Mouse (Mus musculus): ENCODE data around the gene Azgp1. TPM values are rescaled to one million over a fixed set of nuclear protein-coding genes. Genes with fewer than 3 reads are reported as not detected.
A peak's percentile ranks its signal among the peaks of the same experiment; 100 is the strongest.
"Not testable (repeated sequence)": the region's sequence is repeated elsewhere in the genome, so short reads cannot be mapped to it uniquely, and the experiment has no call there.

The Azgp1 gene
- 0.08 and 0.21 TPM in 2 replicates for polyA plus RNA-seq (2012; rRNA removed)

- no peaks in the 10 kb centered on the region for H3K4me1 ChIP-seq (ENCODE audit: control insufficient read depth, insufficient read depth, low read length)
- 55% methylated on average over 4 of the region's 4 CpGs for WGBS
These were observed at the start of gene Azgp1 for GRCm38 (mm10) chr5:137981300-137981699. TSS of gene Azgp1 (plus strand) at chr5:137981520.

DNA sequence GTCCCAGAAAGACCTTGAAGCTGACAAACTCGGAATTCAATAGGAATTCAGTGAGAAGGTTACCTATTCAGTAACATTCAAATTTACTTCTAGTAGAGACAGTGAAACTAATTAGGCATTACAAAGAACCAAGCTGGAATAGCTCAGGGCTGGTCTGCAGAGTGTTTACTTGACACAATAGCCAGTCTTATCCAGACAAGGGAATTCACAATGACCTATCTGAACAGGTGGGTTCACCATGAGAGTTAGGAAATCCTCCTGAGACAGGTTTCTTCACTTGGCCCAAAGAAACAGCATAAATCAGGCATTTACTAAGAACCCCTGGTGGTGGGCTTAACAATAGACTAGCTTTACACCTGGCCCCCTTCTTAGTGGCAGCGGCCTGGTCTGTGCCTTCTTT, 47.4 kb upstream of the Azgp1 start:
- H3K4me1 ChIP-seq (ENCODE audit: control insufficient read depth, insufficient read depth, low read length); H3K27ac ChIP-seq (ENCODE audit: insufficient read depth, low read length); DNase-seq; H3K27me3 ChIP-seq (ENCODE audit: control insufficient read depth, insufficient read depth, low read length); H3K4me3 ChIP-seq (replicated peaks; ENCODE audit: insufficient read depth, low read depth, low read length): not testable (repeated sequence)
- 70% methylated on average over 2 of the region's 2 CpGs for WGBS

More at GRCm38 (mm10) chr5:137981300-137981699, at the start of gene Azgp1:
- no peak for DNase-seq
- H3K4me3 ChIP-seq (replicated peaks; ENCODE audit: insufficient read depth, low read depth, low read length), result no peak within 1 kb of the TSS
- no peaks in the 10 kb centered on the region for H3K27me3 ChIP-seq (ENCODE audit: control insufficient read depth, insufficient read depth, low read length)
- H3K27ac ChIP-seq (ENCODE audit: insufficient read depth, low read length), result no peak within 1 kb of the TSS
- TF ChIP-seq POLR2A (IDR thresholded peaks at IDR 0.05; ENCODE audit: borderline replicate concordance, insufficient read depth, low read length) (no peak), CTCF (IDR thresholded peaks at IDR 0.05; ENCODE audit: borderline replicate concordance, insufficient read depth, low read depth, low read length) (no peak)

GRCm38 (mm10) chr5:137936486-137936885, 44.8 kb upstream of the Azgp1 start:
- no peak for DNase-seq
- no peak for TF ChIP-seq POLR2A (IDR thresholded peaks at IDR 0.05; ENCODE audit: borderline replicate concordance, insufficient read depth, low read length)
- no peak for TF ChIP-seq CTCF (IDR thresholded peaks at IDR 0.05; ENCODE audit: borderline replicate concordance, insufficient read depth, low read depth, low read length)
- Histone ChIP-seq H3K4me3 (replicated peaks; ENCODE audit: insufficient read depth, low read depth, low read length) (no peak overlapping the region), H3K27ac (ENCODE audit: insufficient read depth, low read length) (no peak overlapping the region), H3K27me3 (ENCODE audit: control insufficient read depth, insufficient read depth, low read length) (no peaks in the 10 kb centered on the region), H3K4me1 (ENCODE audit: control insufficient read depth, insufficient read depth, low read length) (no peaks in the 10 kb centered on the region)
- 88% methylated on average over 2 of the region's 2 CpGs for WGBS

DNA sequence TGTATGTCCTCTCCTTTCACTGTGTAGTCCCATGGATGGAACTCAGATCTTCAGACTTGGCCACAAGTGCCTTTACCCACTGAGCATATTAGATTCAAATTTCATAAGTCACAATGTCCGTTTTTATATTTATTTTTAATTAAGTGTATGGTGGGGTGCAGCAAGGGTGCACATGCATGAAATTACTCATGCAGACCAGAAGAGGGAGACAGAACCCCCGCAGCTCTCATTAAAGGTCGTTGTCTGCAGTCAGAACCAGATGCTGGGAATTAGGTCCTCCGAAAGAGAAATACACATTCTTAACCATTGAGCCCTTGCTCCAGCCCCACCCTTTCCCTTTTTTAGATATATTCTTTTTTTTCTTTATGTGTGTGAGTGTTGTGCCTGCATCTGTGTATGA, 44.1 kb upstream of the Azgp1 start:
- no peak for TF ChIP-seq CTCF (IDR thresholded peaks at IDR 0.05; ENCODE audit: borderline replicate concordance, insufficient read depth, low read depth, low read length)
- no peak for TF ChIP-seq POLR2A (IDR thresholded peaks at IDR 0.05; ENCODE audit: borderline replicate concordance, insufficient read depth, low read length)
- Histone ChIP-seq H3K27me3 (ENCODE audit: control insufficient read depth, insufficient read depth, low read length) (no peaks in the 10 kb centered on the region), H3K4me3 (replicated peaks; ENCODE audit: insufficient read depth, low read depth, low read length) (no peak overlapping the region), H3K27ac (ENCODE audit: insufficient read depth, low read length) (no peak overlapping the region), H3K4me1 (ENCODE audit: control insufficient read depth, insufficient read depth, low read length) (no peaks in the 10 kb centered on the region)
- 65% methylated on average over 4 of the region's 4 CpGs for WGBS
- DNase-seq, result no peak

DNA sequence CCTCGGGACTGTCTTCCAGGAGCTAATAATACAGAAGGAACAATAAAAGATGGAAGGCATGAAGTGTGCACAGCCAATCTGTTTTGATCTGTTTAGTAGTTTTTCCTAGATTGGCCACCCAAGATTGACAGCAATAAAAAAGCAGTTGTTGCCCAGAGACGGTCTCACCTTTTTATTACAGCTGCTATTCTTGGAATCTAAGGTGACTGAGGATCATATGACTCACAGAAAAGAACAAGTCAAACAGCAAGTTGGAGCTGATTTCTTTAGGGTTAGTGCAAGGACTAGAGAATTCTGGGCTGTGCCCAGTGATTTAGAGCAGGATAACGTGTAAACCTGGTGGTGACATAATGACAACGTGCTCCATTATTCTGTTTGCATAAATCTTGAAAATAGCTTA, 40.4 kb upstream of the Azgp1 start:
- WGBS, result 83% methylated on average over 4 of the region's 4 CpGs
- TF ChIP-seq CTCF (IDR thresholded peaks at IDR 0.05; ENCODE audit: borderline replicate concordance, insufficient read depth, low read depth, low read length) (no peak), POLR2A (IDR thresholded peaks at IDR 0.05; ENCODE audit: borderline replicate concordance, insufficient read depth, low read length) (no peak)
- H3K4me3 ChIP-seq (replicated peaks; ENCODE audit: insufficient read depth, low read depth, low read length), result no peak overlapping the region
- H3K4me1 ChIP-seq (ENCODE audit: control insufficient read depth, insufficient read depth, low read length), result no peaks in the 10 kb centered on the region
- DNase-seq, result no peak
- no peak overlapping the region for H3K27ac ChIP-seq (ENCODE audit: insufficient read depth, low read length)
- no peaks in the 10 kb centered on the region for H3K27me3 ChIP-seq (ENCODE audit: control insufficient read depth, insufficient read depth, low read length)

DNA sequence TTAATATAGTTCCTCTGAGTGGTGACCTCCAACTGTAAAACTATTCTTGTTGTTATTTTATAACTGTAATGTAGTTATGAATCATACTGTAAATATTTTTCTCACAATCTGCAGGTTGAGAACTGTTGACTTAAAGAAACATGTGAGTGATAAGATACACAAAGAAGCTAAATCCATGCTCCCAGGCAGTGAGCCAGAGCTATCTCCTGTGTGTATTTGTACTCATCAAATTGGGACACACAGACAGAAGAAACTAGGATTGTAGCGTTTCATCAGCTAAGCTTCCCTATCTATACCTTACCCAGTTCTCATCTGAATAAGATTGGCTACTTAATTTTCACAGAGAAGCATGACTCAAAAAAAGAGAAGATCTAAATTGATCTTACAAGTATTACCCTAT, 38.2 kb upstream of the Azgp1 start:
- TF ChIP-seq CTCF (IDR thresholded peaks at IDR 0.05; ENCODE audit: borderline replicate concordance, insufficient read depth, low read depth, low read length), result no peak
- no peak for TF ChIP-seq POLR2A (IDR thresholded peaks at IDR 0.05; ENCODE audit: borderline replicate concordance, insufficient read depth, low read length)
- H3K4me1 ChIP-seq (ENCODE audit: control insufficient read depth, insufficient read depth, low read length), result no peaks in the 10 kb centered on the region
- no peak overlapping the region for H3K4me3 ChIP-seq (replicated peaks; ENCODE audit: insufficient read depth, low read depth, low read length)
- H3K27ac ChIP-seq (ENCODE audit: insufficient read depth, low read length), result no peak overlapping the region
- H3K27me3 ChIP-seq (ENCODE audit: control insufficient read depth, insufficient read depth, low read length), result no peaks in the 10 kb centered on the region
- no peak for DNase-seq
- WGBS, result 63% methylated on average over 1 of the region's 1 CpGs

DNA sequence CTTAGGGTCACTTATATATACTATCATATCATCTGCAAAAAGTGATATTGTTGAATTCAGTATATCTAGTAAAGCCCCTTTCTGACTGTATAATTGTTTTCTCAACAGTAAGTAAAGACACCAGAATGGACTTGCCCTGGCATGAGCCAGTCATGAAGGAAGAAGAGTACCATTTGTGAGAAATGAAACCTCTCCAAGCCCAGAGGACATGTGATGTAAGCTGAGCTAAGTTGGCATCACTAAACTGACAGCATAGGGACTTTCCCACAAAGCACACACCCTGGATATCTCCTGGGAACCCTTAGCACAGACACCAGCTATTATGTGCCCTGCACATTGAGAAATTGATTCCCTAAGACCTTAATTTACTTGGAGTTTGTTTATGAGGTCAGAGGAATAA, 34.0 kb upstream of the Azgp1 start:
- TF ChIP-seq CTCF (IDR thresholded peaks at IDR 0.05; ENCODE audit: borderline replicate concordance, insufficient read depth, low read depth, low read length) (no peak), POLR2A (IDR thresholded peaks at IDR 0.05; ENCODE audit: borderline replicate concordance, insufficient read depth, low read length) (no peak)
- no peak overlapping the region for H3K27ac ChIP-seq (ENCODE audit: insufficient read depth, low read length)
- H3K27me3 ChIP-seq (ENCODE audit: control insufficient read depth, insufficient read depth, low read length), result no peaks in the 10 kb centered on the region
- no peak for DNase-seq
- no peak overlapping the region for H3K4me3 ChIP-seq (replicated peaks; ENCODE audit: insufficient read depth, low read depth, low read length)
- H3K4me1 ChIP-seq (ENCODE audit: control insufficient read depth, insufficient read depth, low read length), result no peaks in the 10 kb centered on the region

- DNase-seq, result peak; percentile 15 to 19
- WGBS, result 27% methylated on average over 6 of the region's 6 CpGs
- Histone ChIP-seq H3K4me3 (replicated peaks; ENCODE audit: insufficient read depth, low read depth, low read length) (no peak overlapping the region), H3K27me3 (ENCODE audit: control insufficient read depth, insufficient read depth, low read length) (no peaks in the 10 kb centered on the region), H3K27ac (ENCODE audit: insufficient read depth, low read length) (no peak overlapping the region), H3K4me1 (ENCODE audit: control insufficient read depth, insufficient read depth, low read length) (no peaks in the 10 kb centered on the region)
- TF ChIP-seq POLR2A (IDR thresholded peaks at IDR 0.05; ENCODE audit: borderline replicate concordance, insufficient read depth, low read length) (no peak), CTCF (IDR thresholded peaks at IDR 0.05; ENCODE audit: borderline replicate concordance, insufficient read depth, low read depth, low read length) (peak; percentile 29; the same call in 1 of the 2 replicates)
These were observed 30.1 kb upstream of the Azgp1 start for GRCm38 (mm10) chr5:137951218-137951617.
